ENCODE assay signal across 8 mouse cellular contexts in genomic region chr3:108415831-108416223, GRCm38 (mm10). TPM values are rescaled to one million over a fixed set of nuclear protein-coding genes. Genes with fewer than 3 reads are reported as not detected.
A peak's percentile ranks its signal among the peaks of the same experiment; 100 is the strongest.
DNase-seq lines count a peak whose midpoint lies in the region; ATAC-seq and TF ChIP-seq lines count a peak whose summit lies in the region.

No protein-coding gene starts in this region.

- H3K4me3 ChIP-seq in layer of hippocampus, adult 2 months = peak overlapping the region; percentile 91
- H3K4me3 ChIP-seq in lung, adult 2 months (replicated peaks; ENCODE audit: extremely low read depth, low read depth, low read length) = peak overlapping the region; percentile 78
- H3K4me3 ChIP-seq in olfactory bulb, adult 2 months (ENCODE audit: insufficient read depth, low read depth, low read length) = peak overlapping the region; percentile 76

- peak; percentile 70 for ATAC-seq in frontal cortex, adult (ENCODE audit: low TSS enrichment)

- DNase-seq in Muller cell, postnatal 12 days (ENCODE audit: inconsistent ontology term) = peak; percentile 89
- peak; percentile 83 for DNase-seq in cerebellum, adult 8-10 months
- peak; percentile 75 for DNase-seq in heart, postnatal 4 days
- DNase-seq in layer of hippocampus, adult 2 months (ENCODE audit: low spot score in 2 of 2) = peak; percentile 84 to 86
- DNase-seq in lung, adult 2 months = peak; percentile 63
- peak; percentile 64 for DNase-seq in thymus, adult 18-20 months

- peak overlapping the region; percentile 96 for H3K27ac ChIP-seq in layer of hippocampus, adult 2 months
- H3K27ac ChIP-seq in olfactory bulb, adult 2 months (ENCODE audit: insufficient read depth, low read depth, low read length) = peak overlapping the region; percentile 7; the same call in 1 of the 2 replicates

- WGBS in lung, adult 2 months = 1% methylated on average over 48 of the region's 48 CpGs
- WGBS in olfactory bulb, adult 2 months = under 1% methylated on average over 48 of the region's 48 CpGs

- TF ChIP-seq POLR2A in lung, adult 2 months (IDR thresholded peaks at IDR 0.05; ENCODE audit: borderline replicate concordance, extremely low read depth, low read depth, low read length) = no peak
- TF ChIP-seq POLR2A in olfactory bulb, adult 2 months (IDR thresholded peaks at IDR 0.05; ENCODE audit: insufficient read depth, low read depth, low read length) = peak; percentile 61

- peak; percentile 29 for TF ChIP-seq CTCF in layer of hippocampus, adult 2 months (conservative IDR thresholded peaks at IDR 0.05)
- TF ChIP-seq CTCF in lung, adult 2 months (IDR thresholded peaks at IDR 0.05; ENCODE audit: insufficient read depth, low read length) = no peak
- TF ChIP-seq CTCF in olfactory bulb, adult 2 months (IDR thresholded peaks at IDR 0.05; ENCODE audit: insufficient read depth, low read depth, low read length) = no peak

- H3K4me1 ChIP-seq in lung, adult 2 months (ENCODE audit: control insufficient read depth, insufficient read depth, low read length) = peaks cover 16% of the 10 kb centered on the region
- peaks cover 43% of the 10 kb centered on the region for H3K4me1 ChIP-seq in olfactory bulb, adult 2 months (ENCODE audit: control insufficient read depth, insufficient read depth, low read length)

RNA-seq across cellular contexts. Expression of gene Celsr2, which starts 0.5 kb away (rescaled TPM):
- total RNA-seq in heart, postnatal 4 days (2021) = 1 to 10 TPM; 9.0 to 9.5 TPM
- 100 to 1,000 TPM; 185 to 201 TPM for total RNA-seq in layer of hippocampus, adult 2 months (2021)
- 22.7 and 26.7 TPM in 2 replicates for polyA plus RNA-seq in lung, adult 2 months (2012; rRNA removed)
- not detected in 2 replicates for polyA plus RNA-seq in olfactory bulb, adult 2 months (2012; ENCODE audit: insufficient read depth, insufficient read length, low replicate concordance, missing spikeins)

RNA-seq across cellular contexts. Expression of gene Sars, which starts 29.2 kb away (rescaled TPM):
- 10 to 100 TPM; 88.2 to 90.6 TPM for total RNA-seq in heart, postnatal 4 days (2021)
- 100 to 1,000 TPM; 198 to 213 TPM for total RNA-seq in layer of hippocampus, adult 2 months (2021)
- polyA plus RNA-seq in lung, adult 2 months (2012; rRNA removed) = 29.4 and 48.0 TPM in 2 replicates
- 343 TPM in 1 of 2 replicates, not detected in the other for polyA plus RNA-seq in olfactory bulb, adult 2 months (2012; ENCODE audit: insufficient read depth, insufficient read length, low replicate concordance, missing spikeins)

RNA-seq across cellular contexts. Expression of gene Psrc1, which starts 32.2 kb away (rescaled TPM):
- total RNA-seq in heart, postnatal 4 days (2021) = 1 to 10 TPM; 6.7 to 8.8 TPM
- 10 to 100 TPM; 17.5 to 22.2 TPM for total RNA-seq in layer of hippocampus, adult 2 months (2021)
- 2.3 and 2.4 TPM in 2 replicates for polyA plus RNA-seq in lung, adult 2 months (2012; rRNA removed)
- not detected in 2 replicates for polyA plus RNA-seq in olfactory bulb, adult 2 months (2012; ENCODE audit: insufficient read depth, insufficient read length, low replicate concordance, missing spikeins)

RNA-seq across cellular contexts. Expression of gene Mybphl, which starts 51.1 kb away (rescaled TPM):
- total RNA-seq in heart, postnatal 4 days (2021) = 10 to 100 TPM; 44.7 to 57.2 TPM
- total RNA-seq in layer of hippocampus, adult 2 months (2021) = 1 to 10 TPM in 1 of 2 experiments, under 1 TPM in 1; 0.83 to 1.5 TPM
- polyA plus RNA-seq in lung, adult 2 months (2012; rRNA removed) = 34.9 and 39.2 TPM in 2 replicates
- not detected in 2 replicates for polyA plus RNA-seq in olfactory bulb, adult 2 months (2012; ENCODE audit: insufficient read depth, insufficient read length, low replicate concordance, missing spikeins)

Comparison
In these comparisons a context has a peak if more than half of its experiments do, and no peak if none do; other contexts are left out.
1. Peak in every context shown above with its lines: DNase-seq, ATAC-seq, H3K4me3 ChIP-seq and H3K27ac ChIP-seq.
2. RNA of gene Celsr2, which starts 0.5 kb away (total RNA-seq): 185 to 201 TPM in layer of hippocampus, adult 2 months; 9.0 to 9.5 TPM in heart, postnatal 4 days; every median in the first group is over 10 times any median in the second.